Mouse (Mus musculus) lung, embryonic 15.5 days (tissue): ENCODE data around the gene Kcnj1. TPM values are rescaled to one million over a fixed set of nuclear protein-coding genes. Genes with fewer than 3 reads are reported as not detected.
A peak's percentile ranks its signal among the peaks of the same experiment; 100 is the strongest.

ENCODE experiments used
- ATAC-seq: fragments of 200-750 bp; cut with Nextera tagmentation; 2 replicates; pipeline ENCODE4 v1.8.0; 2017; ENCODE audit warnings: moderate number of reproducible peaks, borderline replicate concordance; ENCODE audit not compliant: low FRiP score, low TSS enrichment; ENCODE audit errors: extremely low read depth
- H3K27ac ChIP-seq: fragments of 300-500 bp; sonication (generic); 2 replicates; pipeline ENCODE4 v1.5.1; 2015; ENCODE audit warnings: moderate library complexity, mild to moderate bottlenecking, inconsistent platforms
- H3K27me3 ChIP-seq: fragments of 300-500 bp; sonication (generic); 2 replicates; pipeline ENCODE4 v1.6.1; 2015; ENCODE audit warnings: inconsistent platforms
- H3K36me3 ChIP-seq: fragments of 300-500 bp; sonication (generic); 2 replicates; pipeline ENCODE4 v1.6.1; 2015; ENCODE audit warnings: inconsistent platforms
- H3K4me1 ChIP-seq: fragments of 300-500 bp; sonication (generic); 2 replicates; pipeline ENCODE4 v1.6.1; 2015; ENCODE audit warnings: inconsistent platforms
- H3K4me2 ChIP-seq: fragments of 300-500 bp; sonication (generic); 2 replicates; pipeline ENCODE4 v1.6.1; 2015; ENCODE audit warnings: inconsistent platforms, mild to moderate bottlenecking, moderate library complexity
- H3K4me3 ChIP-seq: fragments of 300-500 bp; sonication (generic); 2 replicates; pipeline ENCODE4 v1.5.1; 2015; ENCODE audit warnings: mild to moderate bottlenecking, inconsistent platforms
- H3K9ac ChIP-seq: fragments of 300-500 bp; sonication (generic); 2 replicates; pipeline ENCODE4 v1.6.1; 2015; ENCODE audit warnings: inconsistent platforms
- H3K9me3 ChIP-seq: fragments of 300-500 bp; sonication (generic); 2 replicates; pipeline ENCODE4 v1.6.1; 2016; ENCODE audit warnings: inconsistent platforms
- WGBS: fragments of 180-500 bp; shearing (Covaris S2); methylation state at CpG from one replicate; pipeline ENCODE4 v1.1.7; 2015; 5-methylcytosine and 5-hydroxymethylcytosine counted together
- polyA plus RNA-seq: library from polyadenylated mRNA; unstranded; fragments of >200 nt; fragmentation: Nextera tagmentation; extraction: Ambion mirVana; gene quantifications from 2 replicates; pipeline ENCODE4 v1.2.1, GENCODE M21; 2015

Kcnj1 gene
- polyA plus RNA-seq, 1 experiment from 2014 or later = not detected

DNA sequence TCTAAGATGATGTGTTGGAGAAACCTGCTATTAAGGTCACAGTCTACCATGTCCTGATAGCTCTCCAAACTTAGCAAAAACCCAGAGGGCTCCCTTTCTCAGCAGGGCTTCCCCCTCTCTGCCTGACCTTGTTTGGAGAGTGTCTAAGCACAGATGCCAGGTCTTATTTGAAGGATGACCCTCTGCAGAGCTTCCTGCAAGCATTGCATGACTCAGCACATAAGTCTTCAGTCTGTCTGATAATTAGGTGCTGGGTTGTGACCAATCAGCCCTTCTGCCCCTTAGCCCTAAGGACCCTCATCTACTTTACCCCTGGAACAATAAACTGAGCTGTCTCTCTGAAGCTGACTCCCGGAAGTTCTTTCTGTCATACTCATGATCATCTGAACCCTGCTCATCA lies 11.5 kb upstream of the Kcnj1 start:
- Histone ChIP-seq H3K4me1 (no peaks in the 10 kb centered on the region), H3K4me3 (no peak overlapping the region), H3K27ac (no peak overlapping the region), H3K9ac (no peak overlapping the region), H3K9me3 (no peaks in the 10 kb centered on the region), H3K27me3 (no peaks in the 10 kb centered on the region), H3K4me2 (no peak overlapping the region), H3K36me3 (no peaks in the 10 kb centered on the region)
- WGBS = 42% methylated on average over 1 of the region's 1 CpGs
- ATAC-seq = no peak

DNA sequence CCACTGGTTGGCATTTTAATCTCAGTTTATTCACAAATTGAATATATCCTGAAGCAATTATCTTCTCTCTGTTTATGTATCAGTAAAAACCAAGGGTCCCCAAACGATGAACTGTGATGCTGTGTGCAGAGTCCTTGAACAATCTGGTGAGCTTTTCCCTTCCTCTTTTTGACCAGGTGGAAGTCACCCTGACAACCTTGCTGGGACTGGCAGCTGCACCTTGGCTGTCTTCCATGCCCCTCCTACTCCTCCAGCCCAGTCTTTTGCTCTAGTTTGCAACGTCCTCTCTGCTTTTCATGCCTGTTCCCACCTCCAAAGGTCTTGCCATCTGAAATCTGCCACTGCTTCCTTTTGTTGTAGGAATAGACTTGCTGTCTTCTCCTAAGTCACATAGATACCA lies 3.5 kb upstream of the Kcnj1 start:
- no peak overlapping the region for H3K4me3 ChIP-seq
- no peak overlapping the region for H3K9ac ChIP-seq
- WGBS = 11% methylated on average over 2 of the region's 2 CpGs
- H3K4me2 ChIP-seq = no peak overlapping the region
- ATAC-seq = no peak
- no peaks in the 10 kb centered on the region for H3K9me3 ChIP-seq
- H3K27me3 ChIP-seq = no peaks in the 10 kb centered on the region
- H3K36me3 ChIP-seq = no peaks in the 10 kb centered on the region
- no peak overlapping the region for H3K27ac ChIP-seq
- H3K4me1 ChIP-seq = no peaks in the 10 kb centered on the region

DNA sequence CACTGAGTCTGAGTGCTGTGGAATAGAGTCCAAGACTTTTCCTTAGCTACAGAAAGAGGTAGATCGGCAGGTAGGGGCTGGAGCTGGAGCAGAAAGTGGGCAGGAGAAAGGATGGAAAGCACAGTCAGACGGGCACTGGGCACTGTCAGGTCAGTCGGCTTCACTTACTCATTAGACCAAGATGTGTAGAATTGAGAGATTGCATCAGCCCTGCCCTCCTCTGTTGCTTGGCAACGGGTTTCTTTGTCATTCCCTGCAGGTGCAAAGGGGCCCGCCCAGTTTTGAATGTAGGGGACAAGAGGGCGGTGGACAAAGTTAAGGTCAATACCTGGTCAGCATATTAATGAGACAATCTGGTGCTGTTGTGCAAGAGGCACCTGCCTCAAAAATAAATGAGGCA lies 2.9 kb upstream of the Kcnj1 start:
- Histone ChIP-seq H3K36me3 (no peaks in the 10 kb centered on the region), H3K27me3 (no peaks in the 10 kb centered on the region), H3K9ac (no peak overlapping the region), H3K4me2 (no peak overlapping the region), H3K4me3 (no peak overlapping the region), H3K27ac (no peak overlapping the region), H3K9me3 (no peaks in the 10 kb centered on the region), H3K4me1 (no peaks in the 10 kb centered on the region)
- 31% methylated on average over 6 of the region's 6 CpGs for WGBS
- no peak for ATAC-seq

GRCm38 (mm10) chr9:32373656-32374055 lies 1.4 kb downstream of the Kcnj1 start:
- H3K27me3 ChIP-seq = no peaks in the 10 kb centered on the region
- H3K4me1 ChIP-seq = no peaks in the 10 kb centered on the region
- no peak overlapping the region for H3K27ac ChIP-seq
- no peaks in the 10 kb centered on the region for H3K36me3 ChIP-seq
- 89% methylated on average over 6 of the region's 6 CpGs for WGBS
- no peak overlapping the region for H3K9ac ChIP-seq
- no peak overlapping the region for H3K4me3 ChIP-seq
- no peak overlapping the region for H3K4me2 ChIP-seq
- no peaks in the 10 kb centered on the region for H3K9me3 ChIP-seq
- no peak for ATAC-seq

DNA sequence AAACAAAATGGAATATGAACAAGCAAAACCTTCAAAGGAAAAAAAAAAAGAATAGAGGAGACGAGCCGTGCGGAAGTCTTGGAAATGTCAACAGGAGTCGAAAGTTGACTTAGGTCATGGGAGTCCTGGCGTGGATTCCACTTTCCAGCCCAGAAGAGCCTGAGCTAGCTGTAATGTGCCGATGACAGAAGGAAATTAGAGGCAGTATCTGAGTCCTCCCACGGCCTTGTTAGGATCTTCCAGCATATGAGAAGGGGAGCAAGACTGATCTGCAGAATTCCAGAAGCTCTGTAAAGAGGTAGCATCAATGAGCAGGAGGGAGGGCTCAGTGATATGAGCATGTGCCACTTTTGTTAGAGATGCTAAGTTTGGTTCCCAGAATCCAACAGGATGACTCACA lies 3.7 kb downstream of the Kcnj1 start:
- Histone ChIP-seq H3K27me3 (no peaks in the 10 kb centered on the region), H3K4me2 (no peak overlapping the region), H3K36me3 (no peaks in the 10 kb centered on the region), H3K4me3 (no peak overlapping the region), H3K4me1 (no peaks in the 10 kb centered on the region), H3K9ac (no peak overlapping the region), H3K9me3 (no peaks in the 10 kb centered on the region), H3K27ac (no peak overlapping the region)
- WGBS = 61% methylated on average over 7 of the region's 7 CpGs
- ATAC-seq = no peak

- H3K36me3 ChIP-seq = no peaks in the 10 kb centered on the region
- no peaks in the 10 kb centered on the region for H3K9me3 ChIP-seq
- H3K9ac ChIP-seq = no peak overlapping the region
- H3K4me1 ChIP-seq = no peaks in the 10 kb centered on the region
- H3K4me3 ChIP-seq = no peak overlapping the region
- WGBS = 65% methylated on average over 5 of the region's 5 CpGs
- H3K27me3 ChIP-seq = no peaks in the 10 kb centered on the region
- no peak for ATAC-seq
- no peak overlapping the region for H3K27ac ChIP-seq
- H3K4me2 ChIP-seq = no peak overlapping the region
Measured at GRCm38 (mm10) chr9:32376863-32377590, 4.7 kb downstream of the Kcnj1 start.

- Histone ChIP-seq H3K9me3 (no peaks in the 10 kb centered on the region), H3K27ac (no peak overlapping the region), H3K4me1 (no peaks in the 10 kb centered on the region), H3K4me2 (no peak overlapping the region), H3K9ac (no peak overlapping the region), H3K4me3 (no peak overlapping the region), H3K36me3 (no peaks in the 10 kb centered on the region), H3K27me3 (no peaks in the 10 kb centered on the region)
- no peak for ATAC-seq
- WGBS = 69% methylated on average over 4 of the region's 4 CpGs
Measured at GRCm38 (mm10) chr9:32384906-32385305, 12.6 kb downstream of the Kcnj1 start.

DNA sequence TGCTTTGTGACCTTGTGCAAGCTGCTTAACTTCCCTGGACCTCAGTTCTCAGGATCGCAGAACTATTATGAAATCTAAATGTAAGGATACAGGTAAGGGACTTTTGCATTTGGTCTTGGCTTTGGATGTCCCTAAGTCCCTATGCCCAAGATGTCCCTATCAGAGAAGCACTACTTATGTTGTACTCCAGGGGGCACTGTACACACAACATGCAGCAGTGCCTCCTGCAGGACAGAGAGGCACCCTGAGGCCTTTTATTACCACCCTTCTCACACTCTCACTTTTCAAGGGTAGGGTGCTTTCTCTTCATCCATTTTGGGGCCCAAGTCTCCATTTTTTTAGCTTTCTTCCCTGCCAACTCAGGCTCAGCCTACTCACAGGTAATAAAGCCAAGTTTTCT lies 15.8 kb downstream of the Kcnj1 start:
- Histone ChIP-seq H3K4me3 (no peak overlapping the region), H3K4me2 (no peak overlapping the region), H3K9me3 (no peaks in the 10 kb centered on the region), H3K4me1 (no peaks in the 10 kb centered on the region), H3K9ac (no peak overlapping the region), H3K27ac (no peak overlapping the region), H3K27me3 (no peaks in the 10 kb centered on the region), H3K36me3 (no peaks in the 10 kb centered on the region)
- WGBS = 88% methylated on average over 1 of the region's 1 CpGs
- no peak for ATAC-seq

DNA sequence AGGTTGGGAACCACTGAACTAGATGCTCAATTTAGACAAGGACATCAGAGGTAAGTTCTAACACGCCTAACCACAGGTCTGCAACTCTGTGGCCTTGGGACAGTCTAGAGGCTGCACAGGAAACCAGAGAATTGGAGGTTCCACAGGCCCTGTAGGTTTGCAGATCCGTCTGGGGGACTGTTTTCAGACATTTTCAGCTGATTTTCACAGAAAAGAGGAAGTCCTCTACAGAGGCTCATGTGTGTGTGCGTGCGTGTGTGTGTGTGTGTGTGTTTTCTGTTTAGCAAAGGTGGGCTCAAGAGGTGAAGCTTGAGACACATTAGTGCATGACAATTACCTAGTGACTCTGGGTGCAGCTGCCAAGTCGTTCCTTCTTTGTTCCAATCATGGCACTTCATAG lies 18.8 kb downstream of the Kcnj1 start:
- Histone ChIP-seq H3K27me3 (no peaks in the 10 kb centered on the region), H3K36me3 (no peaks in the 10 kb centered on the region), H3K4me1 (no peaks in the 10 kb centered on the region), H3K9ac (no peak overlapping the region), H3K4me2 (no peak overlapping the region), H3K4me3 (no peak overlapping the region), H3K27ac (no peak overlapping the region), H3K9me3 (no peaks in the 10 kb centered on the region)
- WGBS = 82% methylated on average over 5 of the region's 5 CpGs
- ATAC-seq = no peak

DNA sequence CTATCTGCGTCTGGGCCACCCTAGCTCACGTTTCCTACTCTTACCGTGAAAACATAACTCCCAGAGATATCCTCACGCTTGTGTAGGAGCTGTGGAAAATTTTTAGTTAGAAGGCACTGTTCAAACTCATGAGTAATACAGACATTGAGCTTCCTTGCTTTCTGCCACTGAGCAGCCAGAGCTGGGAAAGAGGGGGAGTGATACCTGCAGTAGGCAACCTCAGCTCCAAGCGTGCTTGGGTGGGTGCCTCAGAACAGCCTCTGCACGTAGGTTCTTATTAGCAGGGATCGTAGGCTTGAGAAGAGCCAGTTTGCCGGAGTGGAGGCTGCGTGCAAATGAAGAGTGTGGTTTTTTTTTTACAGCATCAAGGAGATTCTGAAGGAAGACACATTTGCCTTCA lies 19.4 kb downstream of the Kcnj1 start:
- Histone ChIP-seq H3K27me3 (no peaks in the 10 kb centered on the region), H3K4me1 (no peaks in the 10 kb centered on the region), H3K27ac (no peak overlapping the region), H3K4me2 (no peak overlapping the region), H3K9me3 (no peaks in the 10 kb centered on the region), H3K4me3 (no peak overlapping the region), H3K9ac (no peak overlapping the region), H3K36me3 (no peaks in the 10 kb centered on the region)
- 77% methylated on average over 9 of the region's 9 CpGs for WGBS
- no peak for ATAC-seq

DNA sequence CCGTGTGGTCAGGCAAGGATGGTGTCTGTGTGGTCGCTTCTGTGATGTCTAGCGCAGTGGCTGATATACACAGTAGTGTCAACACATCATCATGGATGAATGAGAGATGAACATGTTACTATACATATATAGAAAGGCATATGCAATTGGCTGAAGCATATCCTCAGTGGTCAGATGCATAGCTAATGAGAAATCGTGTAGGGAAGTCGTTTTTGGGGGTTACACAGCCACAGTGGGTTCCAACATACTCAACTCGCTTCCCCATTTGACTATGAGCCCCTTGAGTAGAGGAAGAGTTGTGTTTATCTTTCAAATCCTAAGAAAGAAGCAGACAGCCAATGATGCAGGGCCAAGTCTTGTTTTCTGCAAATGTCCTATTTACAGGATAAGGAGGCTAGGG lies 20.4 kb downstream of the Kcnj1 start:
- no peaks in the 10 kb centered on the region for H3K27me3 ChIP-seq
- no peak overlapping the region for H3K4me2 ChIP-seq
- H3K4me1 ChIP-seq = no peaks in the 10 kb centered on the region
- 75% methylated on average over 6 of the region's 6 CpGs for WGBS
- H3K27ac ChIP-seq = no peak overlapping the region
- H3K9me3 ChIP-seq = no peaks in the 10 kb centered on the region
- no peak overlapping the region for H3K4me3 ChIP-seq
- no peak overlapping the region for H3K9ac ChIP-seq
- H3K36me3 ChIP-seq = no peaks in the 10 kb centered on the region
- no peak for ATAC-seq

GRCm38 (mm10) chr9:32394761-32395161 lies 22.5 kb downstream of the Kcnj1 start:
- Histone ChIP-seq H3K27me3 (no peaks in the 10 kb centered on the region), H3K9me3 (no peaks in the 10 kb centered on the region), H3K4me1 (no peaks in the 10 kb centered on the region), H3K9ac (no peak overlapping the region), H3K4me3 (no peak overlapping the region), H3K36me3 (no peaks in the 10 kb centered on the region), H3K27ac (no peak overlapping the region), H3K4me2 (no peak overlapping the region)
- ATAC-seq = no peak
- 67% methylated on average over 4 of the region's 4 CpGs for WGBS

GRCm38 (mm10) chr9:32400212-32400611 lies 27.9 kb downstream of the Kcnj1 start:
- H3K4me1 ChIP-seq = peaks cover 20% of the 10 kb centered on the region; the same call in 1 of the 2 replicates
- H3K9ac ChIP-seq = no peak overlapping the region
- no peak for ATAC-seq
- H3K4me3 ChIP-seq = no peak overlapping the region
- no peaks in the 10 kb centered on the region for H3K27me3 ChIP-seq
- WGBS = 18% methylated on average over 2 of the region's 2 CpGs
- H3K9me3 ChIP-seq = no peaks in the 10 kb centered on the region
- H3K4me2 ChIP-seq = no peak overlapping the region
- peak overlapping the region; percentile 82 for H3K27ac ChIP-seq
- H3K36me3 ChIP-seq = no peaks in the 10 kb centered on the region
